Mouse (Mus musculus): ENCODE data around the gene Ccdc183.

GRCm38 (mm10) chr2:25627811-25628210 lies 10.3 kb upstream of the Ccdc183 start, which contains the start of gene Fcna:
- TF ChIP-seq CTCF (IDR thresholded peaks at IDR 0.05; ENCODE audit: low read depth, low read length) (no peak), POLR2A (IDR thresholded peaks at IDR 0.05; ENCODE audit: borderline replicate concordance, low read depth, low read length) (no peak)

All from bone marrow macrophage, adult 2 months (primary cell).